Mouse (Mus musculus) CH12.LX (cell line): ENCODE results near the gene Trit1. TPM values are rescaled to one million over a fixed set of nuclear protein-coding genes. Genes with fewer than 3 reads are reported as not detected.

ENCODE experiments used
- DNase-seq: peaks from one replicate; pipeline ENCODE4 v3.0.0-alpha.2; 2013; ENCODE audit errors: extremely low read depth
- H3K27ac ChIP-seq: 2 replicates; pipeline ENCODE4 v1.5.1; 2012; ENCODE audit warnings: low read depth, mild to moderate bottlenecking, control low read depth, moderate library complexity; ENCODE audit not compliant: insufficient read depth
- H3K27me3 ChIP-seq: replicated peaks from 2 replicates; pipeline ENCODE3; 2012; ENCODE audit warnings: inconsistent platforms
- H3K36me3 ChIP-seq, 2 experiments: replicated peaks in 1 of 2; 2 replicates each; pipeline versions ENCODE3 to v1.6.1; 2012; ENCODE audit warnings: inconsistent platforms in 1 of 2, low read length in 1 of 2, mild to moderate bottlenecking in 1 of 2, mixed read lengths in 1 of 2, moderate library complexity in 1 of 2; ENCODE audit not compliant: control insufficient read depth in 1 of 2, insufficient read depth in 1 of 2
- H3K4me1 ChIP-seq, 2 experiments: 2 replicates each; pipeline ENCODE4 v1.6.1; 2012; ENCODE audit warnings: inconsistent platforms in 1 of 2, moderate library complexity in 1 of 2; ENCODE audit not compliant: insufficient read depth in 2 of 2, control insufficient read depth in 1 of 2
- H3K4me2 ChIP-seq: 2 replicates; pipeline ENCODE4 v1.6.1; 2012; ENCODE audit warnings: low read depth, mild to moderate bottlenecking, control low read depth; ENCODE audit not compliant: poor library complexity, insufficient read depth, severe bottlenecking
- H3K4me3 ChIP-seq, 3 experiments: fragments of 150-350 bp in 1 of 3; sonication (generic) in 1 of 3; replicated peaks in 1 of 3; 2 replicates each; pipeline versions ENCODE3 to v1.5.1; 2011 to 2012; ENCODE audit warnings: low read depth in 2 of 3, low read length in 2 of 3, mild to moderate bottlenecking in 2 of 3, moderate library complexity in 2 of 3, control low read depth in 1 of 3, improper control_type of control experiment in 1 of 3, inconsistent platforms in 1 of 3, mixed read lengths in 1 of 3; ENCODE audit not compliant: poor library complexity in 1 of 3
- H3K79me2 ChIP-seq: replicated peaks from 2 replicates; pipeline ENCODE4 v1.6.1; 2012; ENCODE audit warnings: mild to moderate bottlenecking, moderate library complexity; ENCODE audit not compliant: control insufficient read depth, poor library complexity, insufficient read depth, severe bottlenecking; ENCODE audit errors: extremely low read depth
- H3K9ac ChIP-seq: 2 replicates; pipeline ENCODE4 v1.6.1; 2012; ENCODE audit warnings: low read depth, mild to moderate bottlenecking, control low read depth, moderate library complexity; ENCODE audit not compliant: insufficient read depth
- H3K9me3 ChIP-seq: replicated peaks from 2 replicates; pipeline ENCODE3; 2012; ENCODE audit warnings: low read length, inconsistent platforms, mixed read lengths
- BHLHE40 ChIP-seq: IDR thresholded peaks from 2 replicates; pipeline ENCODE4 v1.6.1; 2011; ENCODE audit warnings: mild to moderate bottlenecking, low read depth, low read length, improper control_type of control experiment
- CHD1 ChIP-seq: IDR thresholded peaks from 2 replicates; pipeline ENCODE4 v1.6.1; 2012; ENCODE audit warnings: low read depth, low read length, improper control_type of control experiment, inconsistent platforms
- CHD2 ChIP-seq: IDR thresholded peaks from 2 replicates; pipeline ENCODE4 v1.6.1; 2011; ENCODE audit warnings: low read length, improper control_type of control experiment
- CTCF ChIP-seq, 2 experiments: IDR thresholded peaks in 1 of 2; conservative IDR thresholded peaks in 1 of 2; 2 replicates each; pipeline ENCODE4 v1.5.1; 2011 to 2012; ENCODE audit warnings: low read depth in 2 of 2, low read length in 2 of 2, improper control_type of control experiment in 1 of 2, inconsistent platforms in 1 of 2, mild to moderate bottlenecking in 1 of 2, moderate library complexity in 1 of 2
- E2F4 ChIP-seq: IDR thresholded peaks from 2 replicates; pipeline ENCODE4 v1.6.1; 2011; ENCODE audit warnings: low read depth, low read length, improper control_type of control experiment; ENCODE audit not compliant: insufficient replicate concordance
- ELF1 ChIP-seq: IDR thresholded peaks from 2 replicates; pipeline ENCODE4 v1.6.1; 2014; ENCODE audit warnings: low read depth, mild to moderate bottlenecking, inconsistent platforms, low read length, improper control_type of control experiment
- EP300 ChIP-seq: IDR thresholded peaks from 2 replicates; pipeline ENCODE4 v1.6.1; 2011; ENCODE audit warnings: low read length, improper control_type of control experiment
- ETS1 ChIP-seq: conservative IDR thresholded peaks from 2 replicates; pipeline ENCODE4 v1.6.1; 2012; ENCODE audit warnings: low read depth, mild to moderate bottlenecking, inconsistent platforms, low read length, improper control_type of control experiment, moderate library complexity
- GABPA ChIP-seq: IDR thresholded peaks from 2 replicates; pipeline ENCODE4 v1.6.1; 2012; ENCODE audit warnings: low read depth, low read length, improper control_type of control experiment, inconsistent platforms; ENCODE audit not compliant: insufficient replicate concordance
- HCFC1 ChIP-seq: IDR thresholded peaks from 2 replicates; pipeline ENCODE4 v1.6.1; 2012; ENCODE audit warnings: low read depth, mild to moderate bottlenecking, inconsistent platforms, low read length, improper control_type of control experiment
- IRF4 ChIP-seq: IDR thresholded peaks from 2 replicates; pipeline ENCODE4 v1.6.1; 2014; ENCODE audit warnings: low read depth, mild to moderate bottlenecking, inconsistent platforms, low read length, improper control_type of control experiment
- JUN ChIP-seq: IDR thresholded peaks from 2 replicates; pipeline ENCODE4 v1.6.1; 2011; ENCODE audit warnings: low read depth, mild to moderate bottlenecking, low read length, improper control_type of control experiment, moderate library complexity; ENCODE audit not compliant: insufficient read depth
- JUND ChIP-seq: conservative IDR thresholded peaks from 2 replicates; pipeline ENCODE4 v1.6.1; 2011; ENCODE audit warnings: low read depth, low read length, improper control_type of control experiment
- KAT2A ChIP-seq: IDR thresholded peaks from 2 replicates; pipeline ENCODE4 v1.6.1; 2012; ENCODE audit warnings: low read length, improper control_type of control experiment, inconsistent platforms; ENCODE audit not compliant: insufficient replicate concordance
- MAFK ChIP-seq: IDR thresholded peaks from 2 replicates; pipeline ENCODE4 v1.6.1; 2011; ENCODE audit warnings: low read length, improper control_type of control experiment; ENCODE audit not compliant: insufficient replicate concordance
- MAX ChIP-seq: IDR thresholded peaks from 2 replicates; pipeline ENCODE4 v1.6.1; 2011; ENCODE audit warnings: low read length, improper control_type of control experiment
- MAZ ChIP-seq: IDR thresholded peaks from 2 replicates; pipeline ENCODE4 v1.6.1; 2012; ENCODE audit warnings: low read depth, mild to moderate bottlenecking, inconsistent platforms, low read length, improper control_type of control experiment, moderate library complexity
- MEF2A ChIP-seq: IDR thresholded peaks from 2 replicates; pipeline ENCODE4 v1.6.1; 2014; ENCODE audit warnings: low read depth, mild to moderate bottlenecking, inconsistent platforms, low read length, improper control_type of control experiment, borderline replicate concordance
- MXI1 ChIP-seq: IDR thresholded peaks from 2 replicates; pipeline ENCODE4 v1.6.1; 2011; ENCODE audit warnings: mild to moderate bottlenecking, low read depth, low read length, improper control_type of control experiment
- MYC ChIP-seq: IDR thresholded peaks from 2 replicates; pipeline ENCODE4 v1.6.1; 2011; ENCODE audit warnings: low read depth, mild to moderate bottlenecking, improper control_type of control experiment, low read length
- NELFE ChIP-seq: IDR thresholded peaks from 2 replicates; pipeline ENCODE4 v1.6.1; 2011; ENCODE audit warnings: low read depth, low read length, improper control_type of control experiment
- NRF1 ChIP-seq: IDR thresholded peaks from 2 replicates; pipeline ENCODE4 v1.6.1; 2014; ENCODE audit warnings: low read depth, mild to moderate bottlenecking, inconsistent platforms, low read length, improper control_type of control experiment, moderate library complexity
- PAX5 ChIP-seq: IDR thresholded peaks from 2 replicates; pipeline ENCODE4 v1.6.1; 2012; ENCODE audit warnings: low read length, inconsistent platforms, mixed read lengths
- POLR2A ChIP-seq: IDR thresholded peaks from 2 replicates; pipeline ENCODE4 v1.6.1; 2011; ENCODE audit warnings: low read depth, mild to moderate bottlenecking, improper control_type of control experiment, low read length
- POLR2AphosphoS2 ChIP-seq: IDR thresholded peaks from 2 replicates; pipeline ENCODE4 v1.6.1; 2011; ENCODE audit warnings: low read depth, low read length, improper control_type of control experiment
- RAD21 ChIP-seq: IDR thresholded peaks from 2 replicates; pipeline ENCODE4 v1.6.1; 2011; ENCODE audit warnings: low read depth, mild to moderate bottlenecking, low read length, improper control_type of control experiment, moderate library complexity
- RCOR1 ChIP-seq: conservative IDR thresholded peaks from 2 replicates; pipeline ENCODE4 v1.6.1; 2012; ENCODE audit warnings: low read depth, mild to moderate bottlenecking, inconsistent platforms, low read length, improper control_type of control experiment
- SIN3A ChIP-seq: IDR thresholded peaks from 2 replicates; pipeline ENCODE4 v1.6.1; 2012; ENCODE audit warnings: low read length, improper control_type of control experiment, inconsistent platforms
- SMC3 ChIP-seq: IDR thresholded peaks from 2 replicates; pipeline ENCODE4 v1.6.1; 2011; ENCODE audit warnings: low read depth, low read length, improper control_type of control experiment
- TBP ChIP-seq: conservative IDR thresholded peaks from 2 replicates; pipeline ENCODE4 v1.6.1; 2011; ENCODE audit warnings: low read depth, low read length, improper control_type of control experiment
- TCF12 ChIP-seq: IDR thresholded peaks from 2 replicates; pipeline ENCODE4 v1.6.1; 2014; ENCODE audit warnings: low read depth, mild to moderate bottlenecking, inconsistent platforms, low read length, improper control_type of control experiment
- UBTF ChIP-seq: IDR thresholded peaks from 2 replicates; pipeline ENCODE4 v1.6.1; 2012; ENCODE audit warnings: low read depth, mild to moderate bottlenecking, inconsistent platforms, low read length, improper control_type of control experiment, moderate library complexity
- USF1 ChIP-seq: IDR thresholded peaks from 2 replicates; pipeline ENCODE4 v1.6.1; 2014; ENCODE audit warnings: low read depth, mild to moderate bottlenecking, inconsistent platforms, low read length, improper control_type of control experiment
- USF2 ChIP-seq: conservative IDR thresholded peaks from 2 replicates; pipeline ENCODE4 v1.6.1; 2011; ENCODE audit warnings: low read depth, low read length, improper control_type of control experiment
- ZC3H11A ChIP-seq: IDR thresholded peaks from 2 replicates; pipeline ENCODE4 v1.6.1; 2012; ENCODE audit warnings: low read depth, mild to moderate bottlenecking, inconsistent platforms, low read length, improper control_type of control experiment
- ZKSCAN1 ChIP-seq: IDR thresholded peaks from 2 replicates; pipeline ENCODE4 v1.6.1; 2012; ENCODE audit warnings: low read depth, inconsistent platforms, low read length, improper control_type of control experiment, borderline replicate concordance
- ZMIZ1 ChIP-seq: IDR thresholded peaks from 2 replicates; pipeline ENCODE4 v1.6.1; 2012; ENCODE audit warnings: low read depth, mild to moderate bottlenecking, inconsistent platforms, low read length, improper control_type of control experiment
- ZNF384 ChIP-seq: IDR thresholded peaks from 2 replicates; pipeline ENCODE4 v1.6.1; 2012; ENCODE audit warnings: low read depth, low read length, improper control_type of control experiment, inconsistent platforms
- dilution Hi-C: fragments of 300-500 bp; cut with MboI; formaldehyde crosslinking; loops from 2 replicates; pipeline ENCODE4 v1.14.3; 2020; ENCODE audit warnings: low sequenced_read_pairs; ENCODE audit not compliant: extremely low pct_unique_long_range_greater_than_20kb, extremely low pct_ligation_motif_present
- in situ Hi-C: fragments of 300-500 bp; cut with MboI; formaldehyde crosslinking; loops from 3 replicates; pipeline ENCODE4 v1.14.3; 2019; ENCODE audit warnings: low sequenced_read_pairs, low pct_ligation_motif_present, low pct_unique_long_range_greater_than_20kb, mixed read lengths
- polyA plus RNA-seq: library from polyadenylated mRNA; unstranded; fragments of >175 nt; gene quantifications from 2 replicates; pipeline ENCODE4 v1.2.1, GENCODE M21; 2012; ENCODE audit warnings: low read depth; ENCODE audit not compliant: insufficient read length
- total RNA-seq, 2 experiments: library from RNA; depleted of rRNA; stranded (reverse); fragments of 300-350 nt in 1 of 2; fragments of >200 nt in 1 of 2; gene quantifications; 2 replicates each; pipeline ENCODE4 v1.2.3; 2012 to 2014

Gene Trit1
- total and polyA plus RNA-seq, 3 experiments = 18.9 to 21.3 (median 19.8) TPM

DNA sequence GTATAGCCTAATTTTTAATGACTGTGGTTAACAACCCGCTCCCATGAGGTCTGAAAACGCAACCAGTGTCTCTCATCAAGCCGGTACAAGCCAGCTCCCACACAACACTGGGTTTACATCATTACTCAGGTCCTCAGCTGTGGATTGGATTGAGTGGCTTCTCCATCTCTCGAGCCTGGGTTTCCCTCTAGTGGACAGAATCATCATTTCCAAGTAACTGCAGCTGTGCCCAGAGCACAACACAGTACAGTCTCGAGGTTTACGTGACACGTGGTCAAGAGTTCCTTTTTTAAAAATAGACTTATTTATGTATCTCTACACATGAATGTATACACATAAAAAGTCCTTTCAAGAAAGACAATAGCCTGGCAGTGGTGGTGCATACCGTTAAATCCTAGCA is 31.3 kb upstream of the Trit1 start:
- Histone ChIP-seq H3K9ac (no peak overlapping the region), H3K36me3 (no peaks in the 10 kb centered on the region), H3K79me2 (no peaks in the 10 kb centered on the region), H3K4me1 (peaks cover 0 to 4% of the 10 kb centered on the region in 2 experiments; a peak in 1 of 4 replicates), H3K9me3 (no peaks in the 10 kb centered on the region), H3K4me2 (no peak overlapping the region)
- dilution Hi-C loops = no loop called here
- no peak; the same call in 1 of the 2 replicates for TF ChIP-seq USF1
- TF ChIP-seq USF2 = peak; percentile 52; the same call in 1 of the 2 replicates
- no peak for TF ChIP-seq CHD2
- no peak for TF ChIP-seq PAX5
- TF ChIP-seq TCF12 = peak; percentile 55; the same call in 1 of the 2 replicates
- TF ChIP-seq IRF4 = peak; percentile 61; the same call in 1 of the 2 replicates
- no peak; the same call in 1 of the 2 replicates for TF ChIP-seq MEF2A
- TF ChIP-seq KAT2A = no peak
- peak; percentile 97 for TF ChIP-seq MAX
- no peak for TF ChIP-seq UBTF
- peak; percentile 97 for TF ChIP-seq SMC3
- peak; percentile 88 for TF ChIP-seq ZC3H11A
- TF ChIP-seq EP300 = no peak
- no peak for TF ChIP-seq GABPA
- no peak for TF ChIP-seq MAFK
- peak; percentile 31; the same call in 1 of the 2 replicates for TF ChIP-seq NELFE
- TF ChIP-seq NRF1 = no peak
- TF ChIP-seq ETS1 = no peak
- no peak for TF ChIP-seq RCOR1
- TF ChIP-seq MAZ = 0 out of 2 replicates have a peak, but pooled peaks have one; percentile 10
- no peak for TF ChIP-seq JUN
- peak; percentile 33; the same call in 1 of the 2 replicates for TF ChIP-seq MXI1
- TF ChIP-seq RAD21 = peak; percentile 100
- TF ChIP-seq ZKSCAN1 = no peak
- no peak for TF ChIP-seq POLR2A
- TF ChIP-seq JUND = no peak
- no peak for TF ChIP-seq TBP
- peak; percentile 94; the same call in 1 of the 2 replicates for TF ChIP-seq MYC
- peak; percentile 51; the same call in 1 of the 2 replicates for TF ChIP-seq SIN3A
- TF ChIP-seq CHD1 = no peak
- TF ChIP-seq CTCF (conservative IDR thresholded peaks at IDR 0.05 in 1 of 2, IDR thresholded peaks at IDR 0.05 in 1 of 2; ENCODE audit: low read depth in 2 of 2, low read length in 2 of 2) = peak; percentile 56 to 98
- no peak for TF ChIP-seq BHLHE40
- no peak for TF ChIP-seq E2F4
- no peak for TF ChIP-seq ELF1
- no peak for TF ChIP-seq POLR2AphosphoS2
- no peak for TF ChIP-seq HCFC1
- no peak for TF ChIP-seq ZMIZ1
- no peak for TF ChIP-seq ZNF384
- TF ChIP-seq, all 38 proteins: peak for 13
- DNase-seq = peak; percentile 87
- in situ Hi-C loops = loop anchor here (10.0 kb wide), 1 partner anchor 70 kb away; no protein-coding TSS in a partner anchor
- no peaks in the 10 kb centered on the region for H3K27me3 ChIP-seq
- H3K4me3 ChIP-seq = no peak overlapping the region
- no peak overlapping the region for H3K27ac ChIP-seq
